ENCODE assay signal across 11 mouse cellular contexts in the genomic region with DNA sequence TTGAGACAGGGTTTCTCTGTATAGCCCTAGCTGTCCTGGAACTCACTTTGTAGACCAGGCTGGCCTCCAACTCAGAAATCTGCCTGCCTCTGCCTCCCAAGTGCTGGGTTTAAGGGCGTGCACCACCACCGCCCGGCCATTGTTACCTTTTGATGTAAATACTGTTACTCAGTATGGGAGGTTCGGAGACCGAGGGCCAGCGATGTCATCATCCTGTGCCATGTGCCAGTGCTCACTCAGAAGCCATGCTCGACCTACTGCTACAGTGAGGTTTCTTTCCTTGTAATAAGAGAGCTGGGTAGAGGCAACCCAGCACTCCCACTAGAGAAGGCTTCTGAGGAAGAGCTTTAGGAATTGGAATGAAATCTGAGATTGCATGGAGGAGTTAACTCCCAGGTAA.
DNase-seq lines count a peak whose midpoint lies in the region; ATAC-seq lines count a peak whose summit lies in the region.
"Had no signal": no experiment of that assay in that cellular context is flagged by ENCODE, and none has a peak within 500 bp of the region (broad histone marks: within the 10 kb centered on the region; RNA-seq: fewer than 3 reads in every experiment).

No protein-coding gene starts in this region.

- ATAC-seq in erythroid progenitor cell, adult 5-6 weeks (replicated peaks; ENCODE audit: low FRiP score, poor library complexity, severe bottlenecking): no peak
- ATAC-seq: hindbrain, embryonic 16.5 days had no signal

- peak; percentile 86 for DNase-seq in heart, adult 11 months
- no peak for DNase-seq in heart, postnatal 4 days
- peak; percentile 18 for DNase-seq in A20 (ENCODE audit: low read depth, low spot score)
- peak; percentile 39 for DNase-seq in R1 (ENCODE audit: low read depth, low spot score)
- peak; percentile 66 for DNase-seq in naive thymus-derived CD4-positive, alpha-beta T cell, adult 2 months (ENCODE audit: low read depth)
- no peak for DNase-seq in layer of hippocampus, adult 9-10 months (ENCODE audit: low spot score)
- no peak for DNase-seq in left cerebral cortex, adult 9 months (ENCODE audit: low spot score in 2 of 2)
- DNase-seq: cerebellum, adult 2 months; right cerebral cortex, postnatal 25 days had no signal

Comparison
In these comparisons a context has a peak if more than half of its experiments do, and no peak if none do; other contexts are left out.
1. DNase-seq: peak in heart, adult 11 months (single experiment), A20 (single experiment), R1 (single experiment) and naive thymus-derived CD4-positive, alpha-beta T cell, adult 2 months (single experiment); none in heart, postnatal 4 days (single experiment), layer of hippocampus, adult 9-10 months (single experiment) and left cerebral cortex, adult 9 months (0 of 2).